Mouse (Mus musculus): ENCODE results near the gene Spns2. TPM values are rescaled to one million over a fixed set of nuclear protein-coding genes. Genes with fewer than 3 reads are reported as not detected.

Spns2 gene
- total RNA-seq, 2 experiments from 2014 or later, result 21.3 to 25.1 TPM

- intact Hi-C loops (cut with DNase I), result no loop called here
- DNase-seq, result no peak
These were observed 12.5 kb downstream of the Spns2 start for GRCm38 (mm10) chr11:72477182-72477581.

- intact Hi-C loops (cut with DNase I), result no loop called here
- DNase-seq, result no peak
These were observed 13.6 kb downstream of the Spns2 start for GRCm38 (mm10) chr11:72476074-72476625.

DNA sequence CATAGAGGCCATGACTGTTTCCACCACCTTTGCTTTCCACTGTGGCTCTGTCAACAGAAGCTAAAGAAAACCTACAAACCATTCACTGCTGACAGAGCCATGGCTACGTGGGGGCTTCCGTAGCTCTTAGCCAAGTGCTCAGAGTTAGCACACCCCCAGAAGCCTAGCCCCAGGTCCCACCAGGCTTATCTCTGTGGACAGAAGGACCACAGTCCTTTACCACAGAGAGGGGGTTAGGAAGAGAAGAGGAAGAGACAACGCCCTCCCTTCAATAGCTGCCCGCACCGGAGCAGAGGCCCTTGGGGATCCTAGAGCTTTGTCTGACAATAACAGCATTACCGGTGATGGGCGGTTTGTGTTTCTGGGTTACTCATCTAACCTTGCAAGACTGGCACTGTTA is 14.3 kb downstream of the Spns2 start:
- DNase-seq, result no peak
- intact Hi-C loops (cut with DNase I), result no loop called here

- no peak for DNase-seq
These were observed 14.8 kb downstream of the Spns2 start for GRCm38 (mm10) chr11:72474926-72475325.

GRCm38 (mm10) chr11:72473540-72473939 is 16.2 kb downstream of the Spns2 start:
- intact Hi-C loops (cut with DNase I), result no loop called here

More at GRCm38 (mm10) chr11:72474926-72475325, 14.8 kb downstream of the Spns2 start:
- intact Hi-C loops (cut with DNase I), result no loop called here

DNA sequence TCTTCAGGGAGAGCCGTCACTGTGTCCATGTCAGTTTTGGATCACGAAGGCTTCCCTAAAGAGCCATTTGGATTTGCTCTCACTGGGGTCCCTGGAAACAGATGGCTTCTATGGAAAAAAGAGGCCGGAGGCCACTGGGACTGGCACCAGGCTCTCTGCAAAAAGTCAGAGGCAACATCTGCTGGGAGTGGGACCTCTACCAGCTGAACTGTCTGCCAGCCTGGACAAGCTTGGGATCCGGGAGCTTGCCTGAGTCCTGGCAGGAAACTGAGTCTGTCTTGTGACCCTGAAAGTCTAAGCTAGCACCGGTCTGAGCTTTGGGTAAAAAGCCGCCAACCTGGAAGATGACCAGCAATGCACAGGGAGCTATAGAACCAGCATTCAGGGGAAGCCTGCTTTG is 18.3 kb downstream of the Spns2 start:
- intact Hi-C loops (cut with DNase I), result no loop called here

More at GRCm38 (mm10) chr11:72473540-72473939, 16.2 kb downstream of the Spns2 start:
- no peak for DNase-seq

GRCm38 (mm10) chr11:72470004-72470403 is 19.7 kb downstream of the Spns2 start:
- intact Hi-C loops (cut with DNase I), result no loop called here
- no peak for DNase-seq

More for the DNA sequence above, 18.3 kb downstream of the Spns2 start:
- no peak for DNase-seq

GRCm38 (mm10) chr11:72469217-72469616 is 20.5 kb downstream of the Spns2 start:
- peak in 1 of 2 experiments; percentile 71 for DNase-seq
- intact Hi-C loops (cut with DNase I), result no loop called here

DNA sequence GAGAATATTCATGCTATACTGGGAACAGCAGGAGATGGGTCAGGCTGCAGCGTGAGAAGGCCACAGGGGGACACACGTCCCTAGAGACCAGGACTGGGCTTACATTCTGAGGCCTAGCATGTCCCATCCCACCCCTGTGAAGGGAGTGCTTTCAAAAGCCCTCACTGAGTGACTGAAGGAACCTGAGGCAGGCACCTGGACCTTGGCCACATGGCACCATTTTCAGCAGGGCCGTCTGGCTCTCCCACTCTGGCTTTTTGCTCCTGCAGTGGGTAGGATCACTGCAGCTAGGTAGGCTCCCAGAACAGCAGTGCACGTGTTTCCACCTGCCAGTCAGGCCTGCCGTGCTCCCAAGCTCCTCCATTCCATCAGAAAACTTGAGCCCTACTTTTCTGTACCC is 21.2 kb downstream of the Spns2 start:
- DNase-seq, result no peak
- intact Hi-C loops (cut with DNase I), result no loop called here

DNA sequence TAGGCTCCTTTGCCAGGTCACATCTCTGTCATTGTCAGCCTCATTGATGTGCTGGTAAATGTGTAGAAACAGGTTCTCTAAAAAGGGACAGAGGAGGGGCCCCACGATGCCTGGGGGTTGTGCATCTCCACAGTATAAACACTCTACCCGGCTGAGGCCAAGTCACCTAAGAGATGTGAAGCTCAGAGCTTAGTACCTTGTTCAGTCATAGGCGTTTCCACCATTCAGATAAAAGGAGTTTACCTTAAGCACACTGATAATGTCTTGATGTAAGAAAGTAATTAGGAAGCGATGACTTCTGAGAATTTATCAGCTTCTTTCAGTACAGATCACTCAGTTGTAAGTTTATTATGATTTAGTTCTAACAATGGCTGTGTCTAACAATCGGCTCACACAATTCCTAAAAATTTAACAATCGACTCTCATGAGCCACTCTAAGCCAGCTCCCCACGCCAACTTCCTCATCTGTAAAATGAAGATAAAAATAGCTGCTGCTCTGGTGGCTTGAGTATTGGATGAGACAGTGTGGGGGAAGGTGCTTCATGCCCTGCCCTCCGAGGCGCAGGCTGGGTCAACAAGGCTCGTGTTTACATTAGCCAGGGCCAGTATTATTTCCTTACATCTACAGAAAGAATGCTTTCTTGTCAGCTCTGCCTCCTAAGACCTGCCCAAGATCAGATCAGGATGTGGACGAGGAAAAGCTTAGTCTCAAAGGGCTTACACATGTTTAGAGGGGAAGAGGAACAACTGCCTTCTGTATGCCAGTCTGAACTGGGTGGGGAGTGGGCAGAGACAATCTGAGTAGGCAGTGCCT is 22.8 kb downstream of the Spns2 start:
- intact Hi-C loops (cut with DNase I), result no loop called here

DNA sequence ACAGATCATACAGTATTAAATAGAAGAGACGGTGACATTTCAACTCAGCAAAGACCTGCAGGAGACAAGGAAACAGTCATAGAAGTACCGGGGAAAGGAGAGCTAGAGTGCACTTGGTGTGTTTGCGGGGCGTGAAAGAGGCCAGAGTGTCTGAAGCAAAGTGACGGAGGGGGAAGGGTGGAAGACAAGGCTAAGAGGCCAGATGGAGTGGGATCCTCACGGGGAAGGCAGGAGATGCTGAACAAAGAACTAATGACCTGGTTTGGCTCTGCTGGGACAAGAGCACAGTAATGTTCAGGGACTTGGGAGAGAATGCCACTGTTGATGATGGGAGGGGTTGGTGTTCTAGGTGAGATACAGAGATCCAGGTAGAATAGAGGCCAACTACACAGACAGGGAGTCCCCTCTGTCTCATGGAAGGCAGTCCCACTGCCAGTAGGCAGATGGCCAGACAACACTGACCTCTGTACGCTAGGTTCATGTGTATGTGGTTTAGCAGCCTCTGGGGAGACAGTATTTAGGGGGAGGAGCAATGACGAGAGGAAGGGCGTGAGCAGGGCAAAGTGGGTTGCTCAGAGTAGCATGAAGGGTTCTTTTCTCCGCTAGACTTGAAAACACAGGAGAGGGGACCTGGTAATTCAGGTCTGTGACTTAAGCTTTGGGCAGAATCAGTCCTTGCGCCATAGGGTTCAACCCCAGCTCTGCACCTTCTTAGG is 23.6 kb downstream of the Spns2 start:
- no peak for DNase-seq
- intact Hi-C loops (cut with DNase I), result no loop called here

More for the DNA sequence above, 22.8 kb downstream of the Spns2 start:
- no peak for DNase-seq

DNA sequence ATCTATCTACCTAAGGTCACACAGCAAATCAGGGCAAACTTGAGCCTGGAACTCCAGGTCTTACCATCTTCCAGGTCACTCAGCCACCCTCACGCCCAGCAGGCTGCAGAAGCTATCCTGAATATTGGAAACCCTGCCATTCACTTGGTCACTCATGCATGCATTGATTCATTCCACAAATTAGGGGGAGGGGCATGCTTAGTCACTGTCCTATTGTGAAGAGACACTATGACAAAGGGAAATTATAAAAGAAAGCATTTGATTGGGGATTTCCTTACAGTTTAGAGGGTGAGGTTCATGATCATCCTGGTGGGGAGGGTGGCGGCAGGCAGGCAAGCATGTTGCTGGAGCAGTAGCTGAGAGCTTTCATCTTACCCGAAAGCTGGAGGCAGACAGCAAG is 24.9 kb downstream of the Spns2 start:
- intact Hi-C loops (cut with DNase I), result no loop called here
- DNase-seq, result no peak

- intact Hi-C loops (cut with DNase I), result no loop called here
- DNase-seq, result no peak
These were observed 28.2 kb downstream of the Spns2 start for GRCm38 (mm10) chr11:72461500-72461981.

GRCm38 (mm10) chr11:72458502-72458901 is 31.2 kb downstream of the Spns2 start:
- intact Hi-C loops (cut with DNase I), result no loop called here
- no peak for DNase-seq

DNA sequence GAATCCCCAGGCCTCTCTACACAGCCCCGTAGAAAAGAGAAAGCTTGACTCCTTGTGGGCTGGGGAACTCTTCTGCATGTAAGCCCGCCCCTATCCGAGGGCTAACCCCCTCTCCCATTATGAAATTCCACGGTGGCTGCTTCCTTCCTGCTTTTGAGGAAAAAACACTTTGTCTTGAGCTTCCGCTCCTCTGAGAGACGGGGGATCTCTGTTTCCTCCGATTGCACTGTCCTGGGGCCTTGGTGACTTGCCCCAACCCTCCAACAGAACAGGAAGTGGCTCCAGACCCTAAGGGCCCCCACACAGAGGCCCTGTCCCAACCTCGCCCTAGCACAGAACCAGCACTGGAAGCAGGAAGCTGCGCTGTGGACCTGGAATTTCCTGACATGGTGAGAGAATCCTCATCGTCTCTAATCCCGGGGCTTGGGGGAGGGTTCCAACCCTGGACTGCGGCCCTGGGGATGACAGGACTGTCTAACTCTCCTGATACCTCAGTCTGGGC is 31.7 kb downstream of the Spns2 start:
- intact Hi-C loops (cut with DNase I), result no loop called here
- DNase-seq, result no peak

DNA sequence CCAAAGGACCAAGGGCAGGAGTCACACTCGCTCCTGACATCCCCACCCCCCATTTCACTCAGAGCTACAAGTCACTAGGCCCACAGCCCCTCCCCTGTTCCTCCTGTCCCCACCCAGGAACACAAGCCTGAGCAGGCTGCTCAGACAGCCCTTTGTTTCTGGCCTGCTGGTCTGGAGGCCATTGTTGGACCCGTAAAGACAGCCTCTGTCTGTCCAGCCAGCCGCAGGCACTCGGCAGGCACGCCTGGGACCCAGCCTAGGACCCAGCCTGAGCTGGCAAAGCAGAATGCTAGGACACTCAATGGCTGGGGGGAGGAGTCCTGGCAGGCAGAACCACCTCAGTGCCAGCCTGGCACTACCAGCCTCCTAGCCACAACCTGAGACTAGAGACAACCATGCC is 34.0 kb downstream of the Spns2 start:
- intact Hi-C loops (cut with DNase I), result no loop called here
- no peak for DNase-seq

DNA sequence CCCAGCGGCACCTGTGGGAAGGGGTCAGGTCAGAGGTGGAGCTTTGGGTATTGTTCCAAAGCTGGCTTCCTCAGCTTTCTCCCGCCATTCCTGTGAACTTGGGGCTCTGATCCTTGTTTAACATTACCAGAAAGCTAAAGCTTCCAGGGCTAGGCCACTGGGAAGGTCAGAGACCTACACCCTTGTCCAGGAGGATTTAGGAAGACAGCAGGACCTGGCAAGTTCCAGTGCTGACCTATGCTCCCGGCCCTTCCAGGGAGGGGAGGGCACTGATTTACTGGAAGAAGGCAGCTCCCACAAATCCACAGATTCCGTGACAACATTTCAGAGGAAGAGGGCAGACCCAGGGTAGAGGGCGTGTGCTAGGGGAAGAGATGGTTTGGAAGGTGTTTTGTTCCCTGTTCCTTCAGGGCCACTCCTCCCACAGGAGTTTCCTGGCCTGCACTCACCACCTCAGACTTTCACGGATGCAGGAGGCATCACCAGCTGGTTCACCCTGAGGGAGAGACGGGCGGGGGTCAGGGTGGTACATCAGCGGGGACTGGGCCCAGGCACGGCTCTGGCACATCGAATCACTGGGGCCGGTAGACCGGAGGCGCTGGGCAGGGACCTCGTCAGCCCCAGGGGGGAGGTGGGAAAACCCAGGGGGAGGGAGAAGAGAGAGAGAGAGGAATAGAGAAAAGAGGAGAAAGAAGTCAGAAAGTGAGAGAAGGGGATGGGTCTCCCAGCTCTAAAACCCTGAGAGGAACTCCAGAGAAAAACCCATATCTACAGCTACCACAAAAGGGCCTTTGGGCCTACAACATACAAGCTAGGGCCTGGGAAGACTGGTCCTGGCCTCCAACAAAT is 36.4 kb downstream of the Spns2 start:
- DNase-seq, result no peak
- intact Hi-C loops (cut with DNase I), result no loop called here

- intact Hi-C loops (cut with DNase I), result no loop called here
- no peak for DNase-seq
These were observed 37.5 kb downstream of the Spns2 start for GRCm38 (mm10) chr11:72452140-72452665.

DNA sequence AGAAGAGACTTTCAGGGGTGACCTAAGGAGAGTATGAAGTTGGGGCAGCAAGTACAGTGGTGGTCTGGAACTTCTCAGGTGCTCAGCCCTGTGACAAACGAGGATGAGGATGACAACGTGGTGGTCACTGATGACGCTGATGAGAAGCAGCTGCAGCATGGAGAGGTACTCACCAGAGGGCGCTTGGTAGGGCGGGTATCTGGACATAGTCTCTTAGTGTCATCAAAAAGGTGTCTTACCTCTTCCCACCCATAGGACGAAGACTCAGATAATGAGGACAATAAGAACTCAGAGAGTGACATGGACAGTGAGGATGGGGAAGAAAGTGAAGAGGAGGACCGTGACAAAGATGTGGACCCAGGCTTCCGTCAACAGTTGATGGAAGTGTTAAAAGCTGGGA is 42.2 kb downstream of the Spns2 start:
- intact Hi-C loops (cut with DNase I), result no loop called here
- no peak for DNase-seq

Measured in gastrocnemius, postnatal 36 days (tissue).